Mouse (Mus musculus) c-Kit-positive CD71-negative TER-119-negative erythroid progenitor cells, embryonic 14.5 days (primary cell): ENCODE data around the gene Tmem198.

Experiments
- DNase-seq: peaks from one replicate; pipeline ENCODE4 v3.0.0-alpha.2; 2013; ENCODE audit warnings: low read depth

Tmem198 gene

GRCm38 (mm10) chr1:75455948-75456347 is 23.4 kb upstream of the Tmem198 start:
- no peak for DNase-seq

DNA sequence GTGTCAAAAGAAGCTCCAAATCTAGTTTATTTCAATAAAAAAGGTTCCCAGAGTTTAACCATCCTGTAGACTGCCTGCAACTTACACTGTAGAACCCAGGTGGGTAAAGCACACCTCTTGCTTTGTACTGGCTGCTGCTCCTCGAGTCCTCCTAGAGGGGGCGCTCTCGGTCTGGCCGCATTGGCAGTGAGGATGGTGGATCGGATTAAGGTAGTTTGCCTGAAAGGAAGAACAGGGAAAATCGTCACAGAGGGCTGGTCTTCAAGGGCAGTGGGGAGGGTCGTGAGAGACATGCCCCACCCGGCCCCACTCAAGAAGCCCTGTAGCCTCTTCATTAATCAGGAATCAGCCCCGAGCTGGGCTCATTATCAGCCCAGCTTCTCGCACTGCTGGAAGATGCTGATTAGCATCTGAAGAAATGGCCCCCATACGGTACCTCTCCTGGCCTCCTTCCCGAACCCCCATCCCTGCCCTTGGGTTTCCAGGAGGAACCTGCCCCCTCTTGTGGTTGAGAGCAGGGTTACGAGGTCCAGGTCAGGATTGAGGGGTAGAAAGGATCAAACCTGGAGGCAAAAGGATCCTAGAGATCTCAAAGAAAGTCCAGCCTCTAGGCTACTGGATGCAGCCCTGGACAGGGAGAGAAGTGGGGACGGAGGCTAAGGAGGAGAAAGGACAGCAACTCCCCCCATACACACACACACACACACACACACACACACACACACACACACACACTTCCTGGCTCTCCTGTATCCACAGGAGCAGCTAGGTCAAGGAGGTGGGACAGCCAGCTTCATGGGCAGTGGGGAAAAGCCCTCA is 22.4 kb upstream of the Tmem198 start:
- DNase-seq: no peak

DNA sequence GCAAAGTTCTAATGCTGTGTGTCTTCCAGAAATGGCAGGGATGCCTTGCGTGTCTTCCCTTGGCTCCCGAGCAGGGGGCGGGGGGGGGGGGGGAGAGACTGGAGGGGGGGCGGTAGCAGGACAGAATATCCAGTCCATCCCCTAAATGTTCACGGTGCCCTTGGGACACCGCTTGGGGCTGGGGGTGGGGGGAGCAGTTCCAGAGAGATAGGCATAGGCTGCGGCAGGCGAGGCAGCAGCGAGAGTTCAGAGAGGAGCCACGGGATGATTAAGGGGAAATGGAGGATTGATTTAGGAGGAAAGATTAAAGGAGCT is 21.7 kb upstream of the Tmem198 start:
- DNase-seq: no peak

- no peak for DNase-seq
Measured at GRCm38 (mm10) chr1:75458025-75458788, 21.1 kb upstream of the Tmem198 start.

DNA sequence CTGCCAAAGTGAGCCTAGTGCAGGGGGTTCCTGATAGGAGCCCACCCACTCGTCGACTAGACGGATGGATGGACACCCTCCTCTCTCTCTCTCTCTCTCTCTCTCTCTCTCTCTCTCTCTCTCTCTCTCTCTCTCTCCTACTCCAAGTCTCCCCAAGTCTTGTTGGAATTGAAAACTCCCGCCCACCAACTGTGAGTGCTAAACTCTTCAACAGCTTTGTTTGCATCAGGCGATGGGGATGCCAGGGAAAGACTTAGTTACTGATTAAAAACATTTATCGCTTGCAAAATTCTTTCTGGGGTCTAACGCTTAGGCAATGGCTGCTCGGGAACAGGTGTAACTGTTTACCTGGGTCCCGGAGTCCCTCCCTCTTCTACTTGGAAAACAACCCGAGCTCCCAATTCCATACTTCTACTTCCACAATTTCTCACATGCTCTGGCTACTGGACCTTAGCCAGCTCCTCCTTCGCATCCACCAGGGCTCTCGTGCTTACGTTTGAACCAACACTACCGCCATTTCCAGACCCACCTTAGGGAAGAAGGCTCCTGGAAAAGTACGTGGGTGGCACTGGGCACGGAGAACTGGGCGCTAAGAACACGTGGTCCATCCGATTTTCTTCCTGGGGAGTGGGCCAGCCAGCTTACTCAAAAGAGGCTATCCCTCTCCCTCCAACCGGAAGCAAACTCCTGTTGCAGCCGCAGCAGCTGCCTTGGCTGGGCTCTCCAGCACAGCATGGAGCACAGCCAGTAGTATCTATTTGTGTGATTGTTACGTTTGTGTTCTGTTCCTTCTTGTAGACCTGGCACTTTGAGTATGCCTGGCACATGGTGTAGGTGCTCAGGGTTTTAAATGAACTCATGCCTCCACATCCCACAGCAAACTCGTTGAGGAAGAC is 20.3 kb upstream of the Tmem198 start:
- DNase-seq: no peak

DNA sequence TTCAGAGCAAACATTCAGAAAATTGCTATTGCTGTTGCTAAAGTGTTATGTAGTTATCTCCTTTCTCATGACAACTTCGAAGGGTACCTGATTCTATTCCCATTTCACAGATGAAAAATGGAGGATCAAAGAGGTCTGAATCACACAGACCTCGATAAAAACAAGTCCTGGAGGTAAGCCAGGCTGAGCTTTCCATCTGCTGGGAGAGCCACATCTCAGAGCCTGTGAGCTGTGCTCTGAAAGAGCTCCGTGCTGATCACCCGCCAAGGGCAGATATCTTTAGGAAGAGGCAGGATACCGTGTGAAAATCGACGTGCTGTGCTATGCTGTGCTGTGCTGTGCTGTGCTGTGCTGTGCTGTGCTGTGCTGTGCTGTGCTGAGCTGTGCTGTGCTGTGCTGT is 19.0 kb upstream of the Tmem198 start:
- no peak for DNase-seq

- DNase-seq: no peak
Measured at GRCm38 (mm10) chr1:75462636-75463035, 16.7 kb upstream of the Tmem198 start.

DNA sequence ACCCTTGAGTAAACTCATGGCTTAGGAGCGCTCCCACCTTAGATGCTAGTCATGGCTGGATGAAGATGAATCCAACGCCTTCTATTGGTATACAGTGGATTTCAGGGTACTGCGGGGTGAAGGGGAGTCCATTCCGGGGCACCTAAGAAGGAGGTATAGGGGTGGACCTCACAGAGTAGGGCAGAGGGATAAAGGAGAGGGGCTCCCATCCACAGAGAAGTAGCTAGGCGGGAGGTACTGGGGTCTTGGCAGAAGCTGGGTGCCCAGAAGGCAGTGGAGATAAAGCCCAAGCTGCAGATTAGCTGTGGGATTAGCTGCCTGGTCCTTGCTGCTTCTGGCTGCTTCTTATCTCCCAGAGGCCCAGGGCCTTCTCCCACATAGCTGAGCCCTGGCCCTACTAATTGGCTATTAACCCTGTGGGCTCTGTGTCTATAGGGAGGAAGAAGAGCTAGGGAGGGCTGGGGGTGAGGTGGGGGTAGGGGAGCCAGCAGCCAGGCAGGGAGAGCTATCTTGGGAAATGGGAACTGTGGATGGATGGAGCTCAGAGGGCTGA is 15.6 kb upstream of the Tmem198 start:
- no peak for DNase-seq

- DNase-seq: peak; percentile 70
Measured at GRCm38 (mm10) chr1:75467215-75467927, 12.0 kb upstream of the Tmem198 start.

DNA sequence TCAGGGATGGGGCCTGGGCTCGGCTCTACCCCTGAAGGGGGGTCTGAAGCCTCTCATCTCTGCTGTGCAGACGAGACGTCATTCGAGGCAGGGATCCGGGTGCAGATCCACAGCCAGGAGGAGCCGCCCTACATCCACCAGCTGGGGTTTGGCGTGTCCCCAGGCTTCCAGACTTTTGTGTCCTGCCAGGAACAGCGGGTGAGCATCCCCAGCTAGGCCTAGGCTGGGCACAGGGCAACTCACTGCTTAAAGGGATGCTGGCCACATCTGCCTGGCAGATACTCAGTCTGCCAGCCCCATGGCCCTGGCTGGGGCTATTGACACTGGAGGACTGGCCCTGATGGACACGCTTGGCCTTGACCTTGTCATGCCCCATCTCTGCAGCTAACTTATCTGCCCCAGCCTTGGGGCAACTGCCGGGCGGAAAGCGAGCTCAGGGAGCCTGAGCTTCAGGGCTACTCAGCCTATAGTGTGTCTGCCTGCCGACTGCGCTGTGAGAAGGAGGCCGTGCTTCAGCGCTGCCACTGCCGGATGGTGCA is 10.0 kb upstream of the Tmem198 start:
- no peak for DNase-seq

DNA sequence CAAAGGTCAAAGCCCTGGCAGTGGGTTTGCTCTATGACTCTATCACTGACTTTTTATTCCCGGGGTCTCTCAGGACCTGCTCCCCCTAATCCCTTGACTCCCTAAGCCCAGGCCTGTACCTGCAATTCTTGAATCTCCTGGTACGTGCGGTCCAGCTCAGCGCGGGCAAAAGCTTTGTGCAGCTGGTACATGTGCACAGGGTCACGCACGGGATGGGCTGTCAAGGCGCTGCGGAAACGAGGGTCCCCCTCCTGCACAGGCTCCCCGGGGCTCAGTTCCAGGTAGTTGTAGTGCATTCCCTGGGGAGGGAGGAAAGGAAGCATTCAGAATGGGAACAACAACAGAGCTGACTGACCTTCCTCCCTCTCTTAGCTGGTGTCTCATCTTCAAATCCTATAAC is 2.9 kb upstream of the Tmem198 start:
- no peak for DNase-seq

DNA sequence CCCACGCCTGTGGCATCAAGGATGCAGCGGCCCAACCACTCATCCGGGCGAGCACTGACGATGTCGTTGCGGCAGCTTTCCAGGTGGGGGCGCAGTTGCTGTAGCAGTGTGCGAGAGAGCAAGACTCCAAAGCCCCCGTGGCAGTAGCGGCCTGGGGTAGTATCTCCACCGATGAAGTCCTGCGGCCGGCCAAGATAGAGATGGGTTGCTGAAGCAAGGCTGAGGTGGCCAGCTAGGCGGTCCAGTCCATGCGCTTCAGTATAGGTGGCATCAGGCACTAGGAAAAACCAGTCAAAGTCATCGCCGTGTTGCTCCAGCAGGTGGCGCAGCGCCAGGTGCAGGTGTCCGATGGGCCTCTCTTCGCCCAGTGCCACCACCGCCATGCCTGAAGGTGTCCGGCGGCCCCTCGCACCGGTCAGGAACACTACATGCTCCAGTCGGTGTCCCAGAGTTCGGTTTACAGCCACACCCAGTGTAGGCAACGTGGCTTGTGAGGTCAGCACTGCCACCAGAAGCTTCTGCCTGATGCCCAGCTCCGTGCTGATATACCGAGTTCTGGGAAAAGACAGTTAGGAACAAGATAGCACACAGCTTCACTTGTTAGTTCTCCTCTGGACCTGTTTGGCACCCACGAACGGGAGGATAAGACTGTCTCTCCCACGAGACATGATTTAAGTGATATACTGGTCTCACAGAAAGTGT is 1.9 kb upstream of the Tmem198 start:
- peak; percentile 60 for DNase-seq

DNA sequence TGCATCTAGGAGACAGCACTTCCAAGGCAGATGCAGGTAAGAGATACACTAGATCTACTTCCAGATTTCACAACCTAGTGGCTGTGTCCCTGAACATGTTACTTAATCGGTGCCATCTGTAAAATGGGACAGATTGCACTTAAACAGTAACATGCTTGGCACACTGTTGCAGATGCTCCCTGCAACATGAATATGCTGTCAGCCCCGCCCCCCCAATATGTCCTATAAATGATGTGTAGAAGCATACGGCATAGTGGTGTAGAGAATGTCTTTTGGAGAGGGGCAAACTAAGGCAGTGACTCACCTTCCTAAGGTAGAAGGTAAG is 1.4 kb upstream of the Tmem198 start:
- no peak for DNase-seq

DNA sequence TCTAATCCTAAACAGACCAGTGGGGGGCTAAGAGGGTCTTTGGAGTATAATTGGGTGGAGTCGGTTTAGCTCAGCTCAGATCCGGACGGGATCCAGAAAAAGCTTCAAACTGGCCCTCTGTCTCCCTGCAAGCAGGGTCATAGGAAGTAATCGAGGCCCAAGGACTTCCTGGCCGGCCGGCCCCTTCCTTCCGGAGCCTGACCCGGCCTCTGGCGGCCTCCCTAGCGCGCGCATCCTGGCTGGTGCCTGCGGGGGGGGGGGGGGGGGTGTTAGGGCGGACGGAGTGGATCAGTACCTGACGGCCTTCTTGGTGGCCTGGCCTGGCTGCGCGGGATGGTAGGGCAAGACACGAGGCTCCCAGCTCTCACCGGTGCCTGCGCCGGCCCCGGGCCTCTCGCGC is 835 bp upstream of the Tmem198 start:
- no peak for DNase-seq

GRCm38 (mm10) chr1:75479635-75479989 is 280 bp downstream of the Tmem198 start:
- no peak for DNase-seq

GRCm38 (mm10) chr1:75480036-75480435 is 704 bp downstream of the Tmem198 start:
- DNase-seq: no peak

DNA sequence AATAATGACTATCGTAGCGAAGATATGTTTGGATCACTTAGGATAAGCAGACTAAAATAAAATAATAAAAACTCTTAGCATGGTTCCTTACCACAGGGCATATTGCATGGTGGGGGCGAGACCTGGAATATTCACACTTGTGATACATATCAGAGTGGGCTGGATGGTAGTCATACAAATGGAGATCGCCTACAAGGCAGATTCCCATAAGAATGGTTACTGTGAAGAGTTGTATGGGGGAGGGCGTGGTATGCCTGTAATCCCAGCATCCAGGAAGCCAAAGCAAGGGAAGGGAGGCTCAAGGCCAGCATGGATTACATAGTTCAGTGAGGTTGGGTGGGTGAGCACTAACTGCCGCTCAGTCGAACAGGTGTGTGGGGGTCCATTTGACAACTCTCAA is 1.4 kb downstream of the Tmem198 start:
- DNase-seq: no peak

- DNase-seq: no peak
Measured at GRCm38 (mm10) chr1:75486561-75486960, 7.2 kb downstream of the Tmem198 start.

GRCm38 (mm10) chr1:75487040-75487404 is 7.7 kb downstream of the Tmem198 start:
- DNase-seq: no peak

DNA sequence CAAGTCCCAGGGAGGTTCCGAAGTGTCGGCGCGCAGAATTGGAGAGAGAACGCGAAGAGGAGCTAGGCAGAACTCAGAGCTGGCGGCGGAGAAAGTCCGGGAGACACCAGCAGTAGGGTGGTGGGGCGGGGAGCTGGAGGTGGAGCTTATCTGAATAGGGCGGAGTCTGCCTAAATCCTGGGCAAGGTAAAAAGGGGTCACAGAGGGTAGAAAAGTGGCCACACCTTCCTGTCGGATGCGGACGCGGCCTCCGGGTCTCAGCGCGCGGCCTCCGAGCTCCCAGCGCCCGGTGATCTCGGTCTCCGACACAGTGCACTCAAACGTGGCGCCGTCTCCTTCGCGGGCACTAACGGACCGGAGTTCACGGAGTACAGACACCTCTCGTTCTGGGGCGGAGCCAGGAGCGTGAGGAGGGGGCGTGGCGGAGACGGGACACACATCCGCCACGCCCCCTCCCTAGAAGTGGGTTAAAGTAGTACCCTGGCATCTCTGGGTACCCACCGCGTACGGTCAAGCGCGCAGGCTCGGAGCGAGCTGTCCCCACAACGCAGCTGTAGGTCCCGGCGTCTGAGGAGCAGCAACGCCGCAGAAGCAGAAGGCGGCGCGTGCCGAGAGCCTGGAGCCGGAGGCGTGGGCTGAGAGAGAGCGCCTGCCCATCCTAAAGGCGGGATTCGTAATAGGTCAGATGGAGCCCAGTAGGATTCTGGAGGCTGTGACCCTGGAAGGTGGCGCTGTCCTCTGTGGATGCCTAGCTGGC is 8.3 kb downstream of the Tmem198 start:
- no peak for DNase-seq
